Mouse (Mus musculus): ENCODE measurements around the gene Eml1. TPM values are rescaled to one million over a fixed set of nuclear protein-coding genes. Genes with fewer than 3 reads are reported as not detected.
A peak's percentile ranks its signal among the peaks of the same experiment; 100 is the strongest.

The Eml1 gene
- polyA plus RNA-seq, 1 experiment, result 6.4 TPM

DNA sequence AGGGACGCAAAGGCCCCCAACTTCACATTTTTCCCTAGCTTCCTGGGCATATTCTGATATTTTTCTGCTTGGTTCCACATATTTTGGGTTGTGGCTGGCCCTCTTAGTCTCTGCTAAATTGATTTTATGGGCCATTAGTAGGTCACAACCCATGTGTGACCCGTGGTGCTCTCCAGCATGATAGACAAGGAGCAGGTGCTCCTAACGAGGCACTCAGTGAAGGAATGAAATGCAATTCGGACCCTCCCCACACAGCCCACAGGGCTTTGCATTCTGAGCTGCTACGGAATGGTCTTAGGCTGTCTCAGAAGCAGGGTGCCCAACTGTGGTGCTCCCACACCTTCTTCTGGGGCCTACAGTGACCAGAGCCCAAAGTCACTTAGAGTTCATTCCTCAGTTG, 38.3 kb downstream of the Eml1 start:
- Histone ChIP-seq H3K36me3 (ENCODE audit: control insufficient read depth, insufficient read depth, low read length) (no peaks in the 10 kb centered on the region), H3K4me3 (ENCODE audit: control insufficient read depth, insufficient read depth, low read length) (no peak overlapping the region), H3K4me1 (replicated peaks; ENCODE audit: control insufficient read depth, insufficient read depth, low read length) (no peaks in the 10 kb centered on the region), H3K27me3 (ENCODE audit: control insufficient read depth, insufficient read depth, low read length) (no peaks in the 10 kb centered on the region), H3K27ac (ENCODE audit: control insufficient read depth, insufficient read depth, low read length) (no peak overlapping the region)
- no peak for DNase-seq
- 83% methylated on average over 5 of the region's 5 CpGs for WGBS
- TF ChIP-seq POLR2A (IDR thresholded peaks at IDR 0.05; ENCODE audit: control insufficient read depth, extremely low read depth, insufficient read depth, low read length, poor library complexity), result no peak

DNA sequence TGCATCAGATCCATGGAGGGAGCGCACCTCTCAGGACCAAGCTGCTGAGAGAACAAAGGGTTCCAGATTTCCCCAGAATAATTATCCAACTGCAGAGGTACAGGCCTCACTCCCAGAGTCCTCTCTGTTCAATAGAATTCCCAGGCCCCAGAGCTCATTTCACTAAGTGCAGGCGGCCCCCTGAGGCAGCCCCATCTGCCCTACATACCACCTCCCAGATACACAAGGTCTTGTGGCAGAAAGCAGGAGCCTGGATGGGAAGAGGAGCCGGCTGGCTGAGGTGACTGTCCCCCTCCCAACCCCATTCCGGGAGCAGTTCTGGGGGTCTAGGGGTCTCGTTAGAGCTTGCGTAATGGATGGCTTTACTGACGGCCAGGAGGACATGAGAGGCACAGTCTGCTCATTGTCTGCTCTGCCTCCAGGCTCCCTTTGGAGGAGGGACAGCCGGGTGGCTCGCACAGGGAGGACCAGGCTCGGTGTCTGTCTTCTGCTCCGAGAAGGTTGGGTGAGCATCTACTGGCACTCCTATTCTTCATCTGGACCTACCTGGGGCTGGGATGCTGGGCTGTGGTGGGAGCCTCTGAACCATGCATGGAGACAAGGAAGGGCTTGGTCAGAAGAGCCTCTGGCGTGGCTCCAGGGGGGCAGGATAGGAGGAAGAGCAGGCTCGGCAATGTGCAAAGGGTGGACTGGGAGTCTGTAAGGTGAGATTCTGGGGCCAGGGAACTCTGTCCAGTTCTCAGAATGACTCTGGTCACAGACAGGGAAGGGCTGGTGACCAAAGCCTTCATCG, 39.9 kb downstream of the Eml1 start:
- Histone ChIP-seq H3K27ac (ENCODE audit: control insufficient read depth, insufficient read depth, low read length) (no peak overlapping the region), H3K36me3 (ENCODE audit: control insufficient read depth, insufficient read depth, low read length) (no peaks in the 10 kb centered on the region), H3K27me3 (ENCODE audit: control insufficient read depth, insufficient read depth, low read length) (no peaks in the 10 kb centered on the region), H3K4me3 (ENCODE audit: control insufficient read depth, insufficient read depth, low read length) (no peak overlapping the region), H3K4me1 (replicated peaks; ENCODE audit: control insufficient read depth, insufficient read depth, low read length) (no peaks in the 10 kb centered on the region)
- no peak for DNase-seq
- WGBS, result 77% methylated on average over 14 of the region's 14 CpGs
- TF ChIP-seq CTCF (IDR thresholded peaks at IDR 0.05; ENCODE audit: borderline replicate concordance, control insufficient read depth, extremely low read depth, insufficient read depth, low read length, poor library complexity) (no peak), POLR2A (IDR thresholded peaks at IDR 0.05; ENCODE audit: control insufficient read depth, extremely low read depth, insufficient read depth, low read length, poor library complexity) (no peak)

DNA sequence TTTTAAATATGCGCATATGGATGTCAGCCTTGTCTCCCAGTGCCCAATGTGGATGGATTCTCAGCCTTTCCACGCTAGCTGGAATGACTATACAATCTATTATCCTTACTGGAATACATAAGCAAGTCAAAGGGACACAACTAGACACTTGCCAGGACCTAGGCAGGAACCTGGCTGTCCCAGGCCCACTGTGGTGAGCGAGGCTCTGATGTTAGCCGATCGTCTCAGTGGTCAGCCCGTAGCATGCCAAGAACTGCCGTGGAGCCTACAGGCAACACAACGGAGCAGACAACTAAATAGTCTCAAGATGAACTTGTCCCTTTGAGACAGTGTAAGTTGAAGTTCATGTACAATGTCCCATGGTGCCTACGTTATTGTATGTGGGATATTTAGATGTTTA, 44.2 kb downstream of the Eml1 start:
- Histone ChIP-seq H3K4me1 (replicated peaks; ENCODE audit: control insufficient read depth, insufficient read depth, low read length) (no peaks in the 10 kb centered on the region), H3K27ac (ENCODE audit: control insufficient read depth, insufficient read depth, low read length) (no peak overlapping the region), H3K4me3 (ENCODE audit: control insufficient read depth, insufficient read depth, low read length) (no peak overlapping the region), H3K27me3 (ENCODE audit: control insufficient read depth, insufficient read depth, low read length) (no peaks in the 10 kb centered on the region), H3K36me3 (ENCODE audit: control insufficient read depth, insufficient read depth, low read length) (no peaks in the 10 kb centered on the region)
- DNase-seq, result no peak
- 95% methylated on average over 9 of the region's 9 CpGs for WGBS
- TF ChIP-seq CTCF (IDR thresholded peaks at IDR 0.05; ENCODE audit: borderline replicate concordance, control insufficient read depth, extremely low read depth, insufficient read depth, low read length, poor library complexity) (no peak), POLR2A (IDR thresholded peaks at IDR 0.05; ENCODE audit: control insufficient read depth, extremely low read depth, insufficient read depth, low read length, poor library complexity) (no peak)

DNA sequence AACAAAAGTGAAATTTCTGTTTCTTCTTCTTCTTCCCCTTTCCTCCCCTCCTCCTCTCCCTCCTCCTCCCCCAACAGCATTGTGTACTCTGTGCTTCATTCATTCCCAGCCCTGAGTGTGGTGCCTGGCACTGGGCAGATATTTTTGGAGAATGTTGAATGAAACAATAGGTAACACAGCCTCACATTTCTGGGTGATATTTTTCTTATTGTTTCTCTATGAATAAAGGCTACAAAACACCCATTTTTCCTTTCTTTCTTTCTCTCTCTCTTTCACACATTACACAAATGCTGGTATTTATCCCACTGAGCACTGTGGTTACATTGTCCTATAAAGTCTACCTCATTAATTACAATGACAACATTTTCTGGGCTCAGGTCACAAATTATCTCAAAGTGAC, 48.8 kb downstream of the Eml1 start:
- Histone ChIP-seq H3K27ac (ENCODE audit: control insufficient read depth, insufficient read depth, low read length) (no peak overlapping the region), H3K27me3 (ENCODE audit: control insufficient read depth, insufficient read depth, low read length) (peaks cover 11% of the 10 kb centered on the region), H3K36me3 (ENCODE audit: control insufficient read depth, insufficient read depth, low read length) (no peaks in the 10 kb centered on the region)

DNA sequence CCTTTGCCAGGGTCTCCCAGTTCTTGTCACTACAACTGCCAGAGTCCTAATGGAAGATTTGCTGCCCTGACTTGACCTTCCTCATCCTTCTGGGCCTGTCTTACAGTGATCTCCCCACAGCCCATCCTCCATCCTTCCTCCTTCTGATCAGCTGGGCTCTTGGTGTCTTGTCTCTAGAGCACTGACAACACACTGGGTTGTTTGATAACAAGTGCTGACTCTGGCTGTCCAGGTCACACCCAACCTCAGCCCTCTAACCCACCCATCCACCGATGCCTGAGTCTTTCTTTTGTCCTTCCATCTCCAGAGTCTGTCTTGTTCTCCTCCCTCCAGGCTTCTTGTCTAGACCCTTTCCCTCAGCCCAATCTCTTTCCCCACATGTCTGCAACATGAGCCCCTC, 50.7 kb downstream of the Eml1 start:
- WGBS, result 92% methylated on average over 1 of the region's 1 CpGs

More for the DNA sequence above, 48.8 kb downstream of the Eml1 start:
- H3K4me1 ChIP-seq (replicated peaks; ENCODE audit: control insufficient read depth, insufficient read depth, low read length), result peaks cover 4% of the 10 kb centered on the region; the same call in 1 of the 2 replicates
- no peak overlapping the region for H3K4me3 ChIP-seq (ENCODE audit: control insufficient read depth, insufficient read depth, low read length)
- TF ChIP-seq POLR2A (IDR thresholded peaks at IDR 0.05; ENCODE audit: control insufficient read depth, extremely low read depth, insufficient read depth, low read length, poor library complexity), result no peak
- no peak for TF ChIP-seq CTCF (IDR thresholded peaks at IDR 0.05; ENCODE audit: borderline replicate concordance, control insufficient read depth, extremely low read depth, insufficient read depth, low read length, poor library complexity)
- no peak for DNase-seq

DNA sequence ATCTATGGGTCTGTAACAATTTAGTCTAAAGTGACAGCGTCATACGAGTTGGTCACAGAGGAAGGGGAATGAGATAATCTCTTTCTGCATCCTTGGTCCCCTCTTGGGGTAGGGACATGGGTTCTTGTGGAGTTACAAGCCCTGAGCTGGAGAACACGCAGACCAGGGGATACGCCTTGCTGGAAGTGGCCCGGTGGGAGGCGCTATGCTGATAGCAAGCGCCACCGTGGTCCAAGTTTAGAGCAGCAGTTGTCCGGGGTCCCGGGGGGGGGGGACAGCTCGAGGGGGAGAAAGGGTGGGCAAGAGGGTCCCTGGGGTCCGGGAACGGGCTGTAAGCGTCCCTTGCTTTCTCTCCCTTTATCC, 51.7 kb downstream of the Eml1 start:
- no peak for TF ChIP-seq CTCF (IDR thresholded peaks at IDR 0.05; ENCODE audit: borderline replicate concordance, control insufficient read depth, extremely low read depth, insufficient read depth, low read length, poor library complexity)
- no peak for TF ChIP-seq POLR2A (IDR thresholded peaks at IDR 0.05; ENCODE audit: control insufficient read depth, extremely low read depth, insufficient read depth, low read length, poor library complexity)
- 9% methylated on average over 13 of the region's 14 CpGs for WGBS
- Histone ChIP-seq H3K4me1 (replicated peaks; ENCODE audit: control insufficient read depth, insufficient read depth, low read length) (peaks cover 4% of the 10 kb centered on the region; the same call in 1 of the 2 replicates), H3K36me3 (ENCODE audit: control insufficient read depth, insufficient read depth, low read length) (no peaks in the 10 kb centered on the region), H3K27me3 (ENCODE audit: control insufficient read depth, insufficient read depth, low read length) (peaks cover 11% of the 10 kb centered on the region), H3K27ac (ENCODE audit: control insufficient read depth, insufficient read depth, low read length) (no peak overlapping the region), H3K4me3 (ENCODE audit: control insufficient read depth, insufficient read depth, low read length) (peak overlapping the region; percentile 14; the same call in 1 of the 2 replicates)
- DNase-seq, result peak; percentile 2

More for the DNA sequence above, 50.7 kb downstream of the Eml1 start:
- TF ChIP-seq POLR2A (IDR thresholded peaks at IDR 0.05; ENCODE audit: control insufficient read depth, extremely low read depth, insufficient read depth, low read length, poor library complexity), result no peak
- TF ChIP-seq CTCF (IDR thresholded peaks at IDR 0.05; ENCODE audit: borderline replicate concordance, control insufficient read depth, extremely low read depth, insufficient read depth, low read length, poor library complexity), result no peak
- Histone ChIP-seq H3K36me3 (ENCODE audit: control insufficient read depth, insufficient read depth, low read length) (no peaks in the 10 kb centered on the region), H3K27me3 (ENCODE audit: control insufficient read depth, insufficient read depth, low read length) (peaks cover 11% of the 10 kb centered on the region), H3K4me1 (replicated peaks; ENCODE audit: control insufficient read depth, insufficient read depth, low read length) (peaks cover 4% of the 10 kb centered on the region; the same call in 1 of the 2 replicates), H3K27ac (ENCODE audit: control insufficient read depth, insufficient read depth, low read length) (no peak overlapping the region), H3K4me3 (ENCODE audit: control insufficient read depth, insufficient read depth, low read length) (no peak overlapping the region)
- DNase-seq, result no peak
